Mouse (Mus musculus) heart, postnatal 25 days (tissue): ENCODE data around the gene Klra17. TPM values are rescaled to one million over a fixed set of nuclear protein-coding genes. Genes with fewer than 3 reads are reported as not detected.
"Not testable (repeated sequence)": the region's sequence is repeated elsewhere in the genome, so short reads cannot be mapped to it uniquely, and the experiment has no call there.

Experiments used
- DNase-seq: peaks from one replicate; pipeline ENCODE4 v3.0.0; 2022; ENCODE audit warnings: low spot score
- intact Hi-C: fragments of 180-260 bp; cut with DNase I; formaldehyde crosslinking; loops from one replicate; pipeline ENCODE4 v1.15.1; 2025
- total RNA-seq, 2 experiments: library from RNA; stranded (reverse); gene quantifications; 2 replicates each; pipeline ENCODE4 v1.2.3; 2021

Klra17 gene
- not detected for total RNA-seq

DNA sequence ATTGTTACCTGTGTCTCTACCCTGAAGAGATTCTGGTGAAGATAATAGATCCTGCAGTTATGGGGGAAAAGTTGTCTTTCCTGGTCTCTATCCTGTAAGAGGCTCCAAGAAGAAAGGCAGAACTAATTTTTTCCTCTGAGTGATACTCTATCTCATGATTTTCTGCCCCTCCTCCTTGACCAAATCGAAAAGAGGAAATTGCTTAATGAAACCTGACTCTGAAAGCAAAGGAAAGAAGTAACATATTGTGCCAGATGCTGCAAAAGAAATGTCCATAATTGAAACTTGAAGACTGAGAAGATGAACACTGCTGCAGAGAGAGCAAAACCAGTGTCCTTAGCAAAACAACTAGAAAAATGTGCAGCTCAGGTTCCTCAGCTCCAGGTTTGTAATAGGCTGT is at the start of gene Klra17:
Gene Klra17 (minus strand): TSS at position 124 of the 400 bp plus-strand sequence.
- no peak for DNase-seq
- intact Hi-C loops, result no loop called here

DNA sequence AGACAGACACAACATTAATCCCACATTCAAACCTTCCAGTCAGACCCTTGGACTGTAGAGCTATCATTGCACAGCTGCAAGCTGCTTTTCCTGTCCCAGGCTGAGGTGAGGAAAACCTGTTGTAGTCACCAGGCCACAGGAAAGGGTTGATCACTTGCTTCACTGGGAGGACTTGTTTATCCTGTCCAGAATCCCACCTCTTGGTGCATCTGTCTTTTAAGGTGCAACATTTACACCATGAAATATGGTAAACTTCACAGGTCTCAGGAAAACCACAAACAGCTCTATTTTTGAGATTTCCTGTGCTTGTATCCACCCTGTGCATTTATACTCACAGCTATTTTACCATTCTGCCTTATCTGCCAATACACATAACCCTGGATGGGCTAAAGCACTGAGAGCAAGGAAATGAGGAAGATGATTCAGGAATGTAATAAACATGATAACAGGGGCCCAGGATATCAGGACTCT is 41.0 kb upstream of the Klra17 start, which contains the start of gene Klra5:
Gene Klra5 (minus strand): TSS at position 175 of the 471 bp plus-strand sequence.
- intact Hi-C loops, DNase-seq: not testable (repeated sequence)

DNA sequence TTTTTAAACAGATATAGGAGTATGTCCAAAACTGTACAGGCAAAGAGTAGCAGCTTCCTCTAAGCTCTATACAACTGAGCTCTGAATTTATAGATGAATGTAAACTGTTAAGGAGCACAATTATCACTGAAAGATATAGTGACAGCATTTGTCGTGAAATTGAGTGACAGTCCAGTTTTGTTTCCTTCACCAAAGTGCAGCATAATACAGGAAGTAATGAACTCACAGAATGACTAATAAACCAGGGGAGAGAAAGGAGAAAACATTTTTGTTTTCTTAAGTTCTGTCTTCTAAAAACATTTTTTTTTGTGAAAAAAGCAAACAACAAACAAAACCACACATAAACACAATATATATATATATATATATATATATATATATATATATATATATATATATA is 40.5 kb upstream of the Klra17 start:
- intact Hi-C loops, result no loop called here
- no peak for DNase-seq

DNA sequence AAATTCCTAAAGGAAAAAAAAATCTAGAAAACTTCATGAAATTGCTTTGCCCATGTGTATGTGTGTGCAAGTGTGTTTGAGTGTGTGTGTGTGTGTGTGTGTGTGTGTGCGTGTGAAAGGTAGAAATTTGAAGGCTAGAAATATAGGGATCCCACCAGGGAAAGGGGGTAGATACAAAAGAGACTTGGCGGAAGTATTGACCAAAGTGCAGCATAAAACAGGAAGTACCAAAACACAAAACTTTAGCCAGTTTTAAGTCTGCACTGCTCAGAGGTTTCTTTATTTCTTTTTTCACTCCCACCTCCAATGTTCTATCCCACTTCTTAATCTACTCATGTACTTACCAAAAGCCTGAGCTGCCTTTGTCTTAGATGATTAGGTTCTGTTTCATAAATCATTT is 6.1 kb upstream of the Klra17 start:
- intact Hi-C loops, result no loop called here
- DNase-seq, result no peak

DNA sequence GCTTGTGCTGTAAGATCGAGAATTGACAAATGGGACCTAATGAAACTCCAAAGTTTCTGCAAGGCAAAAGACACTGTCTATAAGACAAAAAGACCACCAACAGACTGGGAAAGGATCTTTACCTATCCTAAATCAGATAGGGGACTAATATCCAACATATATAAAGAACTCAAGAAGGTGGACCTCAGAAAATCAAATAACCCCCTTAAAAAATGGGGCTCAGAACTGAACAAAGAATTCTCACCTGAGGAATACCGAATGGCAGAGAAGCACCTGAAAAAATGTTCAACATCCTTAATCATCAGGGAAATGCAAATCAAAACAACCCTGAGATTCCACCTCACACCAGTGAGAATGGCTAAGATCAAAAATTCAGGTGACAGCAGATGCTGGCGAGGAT is 14.1 kb downstream of the Klra17 start, which contains the start of gene Gm17631:
Gene Gm17631 (plus strand): TSS at position 301 of the 400 bp plus-strand sequence.
- DNase-seq, intact Hi-C loops: not testable (repeated sequence)

DNA sequence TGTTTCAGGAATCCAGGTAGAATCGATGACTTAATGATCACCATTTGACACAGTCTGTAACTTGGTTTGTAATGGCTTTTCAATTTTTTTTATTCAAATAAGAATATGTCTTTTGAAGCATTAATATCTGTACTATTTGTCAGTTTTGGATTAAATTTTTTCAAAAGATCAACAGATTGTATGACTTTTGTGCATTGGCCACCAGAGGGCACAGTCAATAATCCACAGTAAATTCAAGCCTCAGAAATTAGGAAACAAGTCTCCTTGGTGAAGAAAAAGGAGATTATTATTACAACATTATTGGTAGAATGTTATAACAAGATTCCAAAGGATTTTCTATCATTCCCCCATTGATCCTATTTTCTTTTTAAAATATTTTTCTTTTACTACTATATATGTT is 50.9 kb downstream of the Klra17 start:
- intact Hi-C loops, result no loop called here
- no peak for DNase-seq

DNA sequence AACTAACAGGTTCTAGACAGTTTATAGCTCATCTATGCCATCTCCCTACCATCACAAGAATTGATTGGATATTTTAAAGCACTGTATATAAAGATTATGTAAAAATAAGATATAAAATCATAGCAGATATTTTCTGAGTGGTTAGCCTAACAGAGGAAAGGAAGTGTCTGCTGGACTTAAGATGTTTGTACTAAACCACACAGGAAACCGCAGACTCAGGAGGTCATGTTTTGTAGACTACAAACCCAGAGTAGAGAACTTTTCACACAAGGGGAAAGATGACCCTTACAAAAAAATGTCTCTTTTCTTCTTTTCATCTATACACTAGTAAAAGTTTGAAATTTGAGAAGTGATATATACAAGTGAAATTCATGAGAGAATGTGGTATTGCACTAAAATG is 52.5 kb downstream of the Klra17 start:
- intact Hi-C loops, result no loop called here
- no peak for DNase-seq

DNA sequence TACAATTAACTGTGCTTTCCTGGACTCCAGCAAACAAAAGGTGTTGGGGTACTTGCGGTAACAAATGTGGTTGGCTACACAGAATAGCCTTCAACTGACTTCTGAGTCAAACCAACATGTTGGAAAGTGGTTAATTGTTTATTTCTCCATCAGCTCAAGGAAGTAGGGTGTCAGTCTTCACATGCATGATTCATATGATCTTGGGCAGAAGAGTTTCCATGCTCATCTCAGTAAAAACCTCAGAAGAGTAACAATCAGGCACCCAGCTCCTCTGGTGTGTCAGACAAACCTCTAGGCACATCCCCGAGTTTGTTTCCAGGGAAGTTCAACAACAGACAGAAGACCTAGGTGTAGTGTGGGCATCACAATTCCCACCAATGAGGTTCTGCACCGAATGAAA is 58.7 kb downstream of the Klra17 start:
- intact Hi-C loops, result loop anchor here (1.0 kb wide), 1 partner anchor 32 kb away; no protein-coding TSS in a partner anchor
- no peak for DNase-seq

DNA sequence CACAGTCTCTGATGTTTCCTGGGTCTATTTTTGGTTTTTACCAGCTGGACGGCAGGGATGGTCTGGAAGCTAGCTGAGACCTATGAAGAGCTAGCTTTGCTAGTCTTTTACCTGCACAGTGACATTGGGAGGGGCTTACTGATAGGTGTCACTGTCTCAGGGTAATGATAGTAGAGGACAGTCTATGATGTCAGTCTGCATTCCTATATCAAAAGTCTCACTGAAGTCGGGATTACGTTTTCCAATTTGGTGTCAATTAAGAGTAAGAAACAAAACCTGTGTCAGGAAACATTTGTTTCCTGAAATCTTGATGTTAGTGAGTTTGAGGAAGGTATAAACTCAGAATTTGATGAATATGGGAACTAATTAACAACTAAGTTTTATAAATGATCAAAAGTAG is 92.3 kb downstream of the Klra17 start, which contains the start of gene Gm156:
Gene Gm156 (minus strand): TSS at position 101 of the 400 bp plus-strand sequence.
- intact Hi-C loops, DNase-seq: not testable (repeated sequence)

Other genes starting within 250 kb of the Klra17 start
- not detected for gene Klrc3, start 233.3 kb downstream of the Klra17 start, total RNA-seq
- not detected for gene Klrc2, start 216.0 kb downstream of the Klra17 start, total RNA-seq
- not detected for gene Klrc1, start 197.7 kb downstream of the Klra17 start, total RNA-seq
- not detected for gene Klri1, start 159.5 kb downstream of the Klra17 start, total RNA-seq
- gene Klri2, start 136.2 kb downstream of the Klra17 start, total RNA-seq, result not detected
- gene Gm156, start 92.4 kb downstream of the Klra17 start, total RNA-seq, result not detected
- gene Gm17631, start 14.0 kb downstream of the Klra17 start, total RNA-seq, result not detected
- gene Klra5, start 41.0 kb upstream of the Klra17 start, total RNA-seq, result not detected
- not detected for gene Klra6, start 150.3 kb upstream of the Klra17 start, total RNA-seq
- not detected for gene Klra4, start 190.6 kb upstream of the Klra17 start, total RNA-seq